Mouse (Mus musculus) central nervous system, embryonic 18 days (tissue): Measurements from ENCODE around the gene Kcnc4. TPM values are rescaled to one million over a fixed set of nuclear protein-coding genes. Genes with fewer than 3 reads are reported as not detected.

Experiments used
- polyA plus RNA-seq: library from polyadenylated mRNA; depleted of rRNA; stranded (reverse); fragments of >200 nt; gene quantifications from 2 replicates; pipeline ENCODE4 v1.2.3, GENCODE M21; 2012; rRNA removed

The Kcnc4 gene
- polyA plus RNA-seq: 20.4 and 21.8 TPM in 2 replicates

DNA sequence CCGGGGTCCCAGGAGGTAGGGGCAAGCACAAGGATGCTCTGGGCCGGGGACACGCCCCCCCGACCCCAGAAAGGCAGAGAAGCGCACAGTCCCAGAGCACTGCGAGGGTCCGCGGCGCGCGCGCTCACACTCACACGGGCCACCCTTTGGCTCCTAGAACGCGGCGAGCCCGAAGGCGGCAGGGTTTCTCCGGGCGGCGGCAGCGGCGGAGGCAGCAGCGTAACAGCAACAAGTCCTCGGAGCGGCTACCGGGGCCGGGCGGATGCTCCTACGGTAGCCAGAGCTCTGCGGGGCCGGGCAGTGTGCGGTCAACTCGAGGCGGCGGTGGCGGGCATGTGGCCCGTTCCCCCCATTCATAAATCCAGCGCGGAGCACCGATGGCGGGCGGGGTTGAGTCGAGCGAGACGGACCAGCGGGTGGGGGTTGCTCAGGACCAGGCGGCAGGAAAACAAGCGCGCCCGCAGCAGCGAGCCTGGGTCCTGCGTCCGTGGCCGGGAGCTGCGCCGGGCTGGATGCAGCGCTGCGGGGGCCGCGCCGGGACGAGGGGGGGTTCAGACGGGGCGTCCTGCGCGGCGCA, at the start of gene Kcnc4:
Gene Kcnc4, minus strand, starts transcription at position 357 of the 577 bp plus-strand sequence.

Other genes starting within 250 kb of the Kcnc4 start
- 0.41 and 0.44 TPM in 2 replicates for gene Cym, start 237.8 kb downstream of the Kcnc4 start, polyA plus RNA-seq
- not detected in 2 replicates for gene A630076J17Rik, start 228.9 kb downstream of the Kcnc4 start, polyA plus RNA-seq
- 0.41 and 0.45 TPM in 2 replicates for gene Prok1, start 219.8 kb downstream of the Kcnc4 start, polyA plus RNA-seq
- 122 and 138 TPM in 2 replicates for gene Lamtor5, start 180.7 kb downstream of the Kcnc4 start, polyA plus RNA-seq
- 1.0 and 1.1 TPM in 2 replicates for gene Slc16a4, start 168.3 kb downstream of the Kcnc4 start, polyA plus RNA-seq
- 4.0 and 4.3 TPM in 2 replicates for gene Rbm15, start 125.9 kb downstream of the Kcnc4 start, polyA plus RNA-seq
- 57.2 and 65.0 TPM in 2 replicates for gene Slc6a17, start 58.5 kb upstream of the Kcnc4 start, polyA plus RNA-seq
- gene Ubl4b, start 95.5 kb upstream of the Kcnc4 start, polyA plus RNA-seq: 0.05 TPM in 1 of 2 replicates, not detected in the other
- 1.3 and 2.2 TPM in 2 replicates for gene Alx3, start 135.5 kb upstream of the Kcnc4 start, polyA plus RNA-seq
- gene Gm10961, start 171.8 kb upstream of the Kcnc4 start, polyA plus RNA-seq: not detected in 2 replicates
- gene Strip1, start 172.1 kb upstream of the Kcnc4 start, polyA plus RNA-seq: 181 and 186 TPM in 2 replicates
- gene Ahcyl1, start 237.0 kb upstream of the Kcnc4 start, polyA plus RNA-seq: 201 and 208 TPM in 2 replicates